Mouse (Mus musculus) olfactory bulb, adult 2 months (tissue): Measurements from ENCODE around the gene Setd1a.

Source experiments
- CTCF ChIP-seq: fragments of 200-500 bp; IDR thresholded peaks from 2 replicates; pipeline ENCODE4 v1.5.1; 2012; ENCODE audit warnings: low read depth, mild to moderate bottlenecking, low read length, moderate library complexity; ENCODE audit not compliant: insufficient read depth
- POLR2A ChIP-seq: fragments of 200-500 bp; IDR thresholded peaks from 2 replicates; pipeline ENCODE4 v1.6.1; 2012; ENCODE audit warnings: mild to moderate bottlenecking, low read depth, low read length, moderate library complexity; ENCODE audit not compliant: insufficient read depth

DNA sequence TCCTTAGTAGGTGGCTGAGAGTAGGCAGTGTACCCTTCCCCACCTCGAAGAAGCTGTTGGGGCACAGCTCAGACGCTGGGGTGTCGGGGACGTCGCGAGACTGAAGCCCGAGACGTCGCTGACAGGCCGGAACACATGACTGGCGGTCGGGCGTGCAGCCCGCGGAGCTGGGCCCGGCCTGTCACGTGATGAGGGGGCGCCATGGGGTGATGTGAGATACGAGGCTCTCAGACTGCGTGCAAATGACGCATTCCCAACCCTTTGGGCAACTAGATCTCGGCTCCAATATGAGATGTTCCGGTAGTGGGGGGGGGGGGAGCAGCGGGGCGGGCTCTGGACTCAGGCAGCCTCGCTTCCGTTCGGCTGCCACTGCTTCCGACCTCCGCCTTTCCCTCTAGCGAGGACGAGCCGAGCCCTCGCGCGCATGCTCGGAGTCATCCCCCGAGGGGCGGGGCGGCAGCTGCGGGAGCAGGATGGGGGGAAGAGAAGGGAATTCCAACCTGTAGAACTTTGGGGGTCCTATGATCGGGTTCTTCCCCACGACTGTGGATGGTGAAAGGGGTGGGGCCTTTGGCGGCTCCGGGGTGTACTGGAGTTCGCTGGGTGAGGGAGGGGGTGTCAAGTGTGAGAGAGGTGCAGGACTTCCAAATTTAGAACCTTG, 65.0 kb downstream of the Setd1a start:
- TF ChIP-seq POLR2A (peak; percentile 72), CTCF (no peak)
